Mouse (Mus musculus) mouse trophoblast stem cell (cell line): ENCODE measurements around the gene Gsx2.

Experiments
- in situ Hi-C, 2 experiments: fragments of 300-500 bp; cut with MseI, MboI; formaldehyde crosslinking; loops; 2 replicates in 1 of 2; 3 replicates in 1 of 2; pipeline ENCODE4 v1.15.1; 2025

The Gsx2 gene

GRCm38 (mm10) chr5:75076326-75077050 lies 1.1 kb downstream of the Gsx2 start:
- in situ Hi-C loops, result no loop called here

GRCm38 (mm10) chr5:75077051-75077380 lies 1.6 kb downstream of the Gsx2 start:
- in situ Hi-C loops, result no loop called here

DNA sequence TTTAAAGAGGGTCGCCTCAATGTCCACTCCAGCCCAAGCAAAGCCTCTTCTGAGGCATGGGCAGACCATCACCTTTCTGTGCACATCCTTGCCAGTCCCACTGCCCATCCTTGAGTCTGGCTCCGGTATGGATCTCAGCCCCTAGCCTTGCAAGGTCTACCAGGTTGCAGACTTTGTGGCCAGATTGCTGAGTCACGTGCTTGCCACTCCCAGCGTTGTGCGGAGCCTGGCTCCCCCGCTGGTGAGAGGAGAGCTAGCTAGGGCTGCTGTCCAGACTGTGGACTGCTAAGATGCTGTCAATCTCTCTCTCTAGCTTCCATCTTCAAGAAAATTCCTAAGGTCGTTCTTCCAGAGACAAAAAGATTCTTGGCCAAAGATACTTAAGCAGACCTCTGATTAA lies 4.2 kb downstream of the Gsx2 start:
- in situ Hi-C loops, result no loop called here

DNA sequence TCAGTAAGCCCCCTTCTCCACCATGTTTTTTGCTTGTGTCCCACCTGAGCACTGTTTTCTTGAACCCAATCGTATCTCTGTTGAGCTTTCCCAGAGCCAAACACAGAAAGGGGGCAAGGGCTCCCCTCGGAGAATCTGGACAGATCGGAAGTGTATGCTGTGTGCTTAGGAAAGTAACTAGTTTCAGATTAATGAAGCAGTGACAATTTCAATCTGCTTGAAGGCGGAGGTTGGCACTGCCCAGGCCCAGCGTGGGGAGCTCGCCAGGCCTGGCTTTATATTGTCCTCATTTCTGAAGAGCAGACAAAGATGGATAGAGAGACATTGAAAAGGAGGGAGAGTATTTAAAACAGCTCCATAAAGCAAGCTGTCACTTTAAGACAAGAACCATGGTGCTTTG lies 7.0 kb downstream of the Gsx2 start:
- in situ Hi-C loops, result no loop called here

DNA sequence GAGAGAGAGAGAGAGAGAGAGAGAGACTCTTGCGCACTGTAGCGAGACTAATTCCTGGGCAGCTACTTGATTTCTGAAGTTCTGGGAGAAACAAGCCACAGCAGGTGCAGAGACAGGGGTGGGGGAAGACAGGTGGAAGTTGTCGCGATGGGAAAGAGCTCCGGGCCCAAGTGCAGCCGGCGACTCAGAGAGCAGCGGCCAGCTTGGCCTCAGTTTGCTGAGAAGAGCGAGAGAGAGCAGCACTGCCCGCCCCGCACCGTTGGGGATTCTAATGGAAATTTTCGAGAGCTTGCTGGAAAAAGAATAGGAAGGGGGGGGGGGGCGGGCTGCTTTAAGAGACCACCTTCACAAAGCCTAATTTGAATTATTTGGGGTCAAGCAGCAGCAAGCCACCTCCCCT lies 7.7 kb downstream of the Gsx2 start:
- in situ Hi-C loops, result no loop called here

DNA sequence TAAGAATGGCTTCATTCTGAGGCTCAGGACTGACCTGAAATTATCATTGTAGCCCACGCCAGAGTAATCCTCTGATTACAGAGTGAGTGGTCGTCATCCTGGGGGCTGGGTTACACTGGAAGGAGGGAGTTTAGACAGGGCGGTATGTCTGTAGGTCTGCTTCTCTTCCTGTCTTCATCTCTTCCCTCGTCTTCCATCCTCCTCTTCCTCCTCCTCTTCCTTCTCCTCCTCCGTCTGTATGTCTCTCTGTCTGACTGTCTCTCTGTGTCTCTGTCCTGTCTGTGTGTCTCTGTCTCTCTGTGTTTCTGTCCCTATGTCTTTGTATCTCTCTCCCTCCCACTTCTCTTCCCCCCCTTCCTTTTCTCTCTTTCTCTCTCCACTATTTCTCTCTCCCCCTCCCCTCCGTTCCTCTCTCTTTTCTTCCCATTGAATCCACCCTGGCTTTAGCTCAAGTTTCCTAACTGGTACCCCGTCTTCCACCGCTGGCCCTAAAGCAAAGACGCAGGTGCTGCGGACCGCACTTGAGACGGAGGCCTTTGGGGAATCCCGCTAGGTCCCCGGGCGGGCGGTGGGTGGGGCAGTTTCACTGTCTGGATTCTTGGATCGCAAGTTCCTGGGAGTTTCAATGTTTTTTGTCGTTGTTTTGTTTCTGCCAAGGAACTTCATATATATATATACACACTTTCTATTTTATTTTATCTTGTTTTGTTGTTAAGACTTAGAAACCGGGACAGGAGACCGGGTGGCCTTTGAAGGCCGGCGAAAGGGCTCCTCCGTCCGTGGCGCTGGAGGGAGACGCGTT lies 8.4 kb downstream of the Gsx2 start:
- in situ Hi-C loops, result no loop called here

DNA sequence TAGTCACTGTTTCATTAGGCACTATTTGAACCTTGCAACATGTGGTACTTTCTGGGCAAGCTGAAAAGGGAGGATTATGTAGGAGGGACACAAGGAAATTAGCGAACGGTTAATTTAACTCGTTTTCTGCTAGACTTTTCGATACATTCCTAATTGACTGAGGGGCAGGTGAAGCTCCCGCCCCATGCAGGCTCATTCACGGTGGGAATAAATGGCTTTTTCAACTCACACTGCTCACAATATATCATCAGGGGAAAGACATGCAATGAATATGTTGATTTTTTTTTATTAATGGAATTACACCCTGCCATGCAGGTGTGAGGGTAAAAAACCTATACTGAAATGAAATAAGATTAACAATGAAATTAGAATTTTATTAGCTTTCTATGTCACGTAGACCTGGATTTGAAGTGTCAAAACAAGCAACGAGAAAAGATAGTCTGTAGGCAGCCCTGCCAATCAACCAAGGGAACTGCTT lies 9.0 kb downstream of the Gsx2 start:
- in situ Hi-C loops, result no loop called here

- in situ Hi-C loops, result no loop called here
Measured at GRCm38 (mm10) chr5:75084871-75085520, 9.6 kb downstream of the Gsx2 start.

DNA sequence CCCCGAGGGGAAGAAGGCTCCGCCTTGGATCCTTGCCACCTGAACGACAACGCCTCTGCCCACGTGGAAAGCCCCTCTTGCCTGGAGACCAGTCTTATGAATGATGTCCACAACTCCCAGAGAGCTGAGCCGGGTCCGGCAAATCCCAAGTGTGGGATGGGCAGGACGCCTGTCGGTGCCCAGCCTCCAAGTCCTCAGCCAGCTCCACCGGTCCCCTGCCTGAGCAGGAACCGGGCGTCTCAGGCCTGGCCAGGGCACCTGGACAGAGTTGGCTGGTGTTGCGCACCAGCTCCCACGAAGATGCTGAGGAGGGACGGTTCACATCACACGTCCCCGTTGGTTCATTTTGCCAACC lies 10.1 kb downstream of the Gsx2 start:
- in situ Hi-C loops, result no loop called here

- in situ Hi-C loops, result no loop called here
Measured at GRCm38 (mm10) chr5:75085906-75086305, 10.5 kb downstream of the Gsx2 start.

DNA sequence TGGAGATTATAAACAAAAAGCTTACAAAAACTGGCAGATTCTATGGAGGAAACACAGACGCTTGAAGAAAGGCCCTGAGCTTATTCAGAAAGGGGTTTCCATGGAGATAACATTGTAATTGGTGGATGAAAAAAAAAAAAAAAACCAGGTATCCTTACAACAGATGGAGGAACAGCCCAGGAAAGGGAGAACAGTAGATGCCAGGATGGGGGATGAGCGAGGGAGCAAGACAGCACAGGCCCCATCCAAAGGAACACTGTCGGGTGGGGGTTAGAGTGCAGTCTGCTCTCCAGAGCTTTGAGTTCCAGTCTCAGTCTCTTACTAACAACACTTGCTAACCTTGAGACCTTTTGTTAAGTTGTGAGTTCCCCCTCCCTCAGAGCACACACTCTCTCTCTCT lies 31.1 kb downstream of the Gsx2 start:
- in situ Hi-C loops, result no loop called here

DNA sequence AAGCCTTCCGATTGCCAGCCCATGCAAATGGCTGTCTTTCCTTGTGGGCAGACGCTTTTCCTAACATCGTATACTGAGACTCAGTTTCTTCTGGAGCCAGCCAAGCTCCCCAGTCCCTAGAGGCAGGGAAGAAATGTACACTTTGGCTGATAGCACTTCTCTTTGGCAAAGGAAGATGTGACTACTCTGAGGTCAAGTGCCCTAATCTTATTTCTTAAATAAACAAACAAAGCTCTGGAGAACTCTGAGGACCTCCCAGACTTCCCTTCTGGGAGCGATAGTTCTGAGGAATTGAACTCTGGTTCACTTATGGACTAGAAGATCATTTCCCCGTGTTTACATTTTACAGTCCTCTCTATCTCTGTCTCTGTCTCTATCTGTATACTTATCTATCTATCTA lies 34.0 kb downstream of the Gsx2 start:
- in situ Hi-C loops, result no loop called here

DNA sequence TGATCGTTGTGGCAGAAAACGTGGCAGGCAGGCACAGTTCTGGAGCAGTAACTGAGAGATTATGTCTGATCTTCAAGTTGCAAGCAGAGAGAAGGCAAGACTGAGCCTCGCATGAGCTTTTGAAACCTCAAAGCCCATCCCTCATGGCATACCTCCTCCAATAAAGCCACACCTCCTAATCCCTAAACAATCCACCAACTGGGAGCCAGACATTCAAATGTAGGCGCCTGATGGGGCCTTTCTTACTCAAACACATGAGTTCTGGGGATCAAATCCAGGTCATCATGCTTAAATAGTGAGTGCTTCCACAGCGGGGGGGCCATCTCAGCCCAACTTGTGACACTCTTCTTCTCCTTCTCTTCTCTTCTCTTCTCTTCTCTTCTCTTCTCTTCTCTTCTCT lies 36.4 kb downstream of the Gsx2 start:
- in situ Hi-C loops, result no loop called here

DNA sequence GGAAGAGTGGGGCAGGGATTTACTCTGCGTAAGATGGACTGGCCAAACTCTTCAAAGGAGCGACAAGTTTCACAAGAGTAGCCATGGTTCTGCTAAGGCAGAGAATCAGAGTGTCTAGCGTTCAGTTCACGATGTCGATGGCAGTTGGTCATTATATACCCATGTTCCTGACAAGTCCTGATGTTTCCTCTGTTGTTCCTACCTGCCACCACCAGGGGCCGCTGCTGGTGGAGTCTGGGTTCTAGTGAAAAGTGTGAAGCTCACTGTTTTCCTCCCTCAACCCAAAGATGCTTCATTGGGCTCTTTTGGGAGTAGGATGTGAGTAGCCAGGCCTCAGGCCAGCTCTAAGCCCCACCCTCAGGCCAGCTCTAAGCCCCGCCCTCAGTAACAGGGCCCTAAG lies 43.4 kb downstream of the Gsx2 start:
- in situ Hi-C loops, result no loop called here

- in situ Hi-C loops, result no loop called here
Measured at GRCm38 (mm10) chr5:75121646-75122045, 46.2 kb downstream of the Gsx2 start.
